Mouse (Mus musculus) lung, postnatal 0 days (tissue): ENCODE measurements at regions not wholly inside any gene's neighbourhood (a gene's known extent, or its start where the extent isn't known, plus 50 kb on each side); places are given as distances from the start of the nearest gene placed in this dataset.

Experiments
- ATAC-seq: fragments of 200-750 bp; cut with Nextera tagmentation; 2 replicates; pipeline ENCODE4 v1.8.0; 2017; ENCODE audit warnings: moderate library complexity
- DNase-seq: peaks from one replicate; pipeline ENCODE4 v3.0.0-alpha.2; 2016; ENCODE audit warnings: low spot score
- H3K27ac ChIP-seq: fragments of 300-500 bp; sonication (generic); 2 replicates; pipeline ENCODE4 v1.5.1; 2014; ENCODE audit warnings: antibody characterized with exemption, mild to moderate bottlenecking, low read length, mixed read lengths
- H3K27me3 ChIP-seq: fragments of 300-500 bp; sonication (generic); replicated peaks from 2 replicates; pipeline ENCODE4 v1.6.1; 2014; ENCODE audit warnings: low read length, mixed read lengths; ENCODE audit not compliant: insufficient read depth
- H3K36me3 ChIP-seq: fragments of 300-500 bp; sonication (generic); 2 replicates; pipeline ENCODE4 v1.6.1; 2014; ENCODE audit warnings: low read length, mixed read lengths; ENCODE audit not compliant: insufficient read depth
- H3K4me1 ChIP-seq: fragments of 300-500 bp; sonication (generic); 2 replicates; pipeline ENCODE4 v1.6.1; 2014; ENCODE audit warnings: antibody characterized with exemption, low read depth, low read length, mixed read lengths; ENCODE audit not compliant: insufficient read depth
- H3K4me2 ChIP-seq: fragments of 300-500 bp; sonication (generic); replicated peaks from 2 replicates; pipeline ENCODE4 v1.6.1; 2014; ENCODE audit warnings: low read depth, mild to moderate bottlenecking, low read length, moderate library complexity, mixed read lengths
- H3K4me3 ChIP-seq: fragments of 300-500 bp; sonication (generic); 2 replicates; pipeline ENCODE4 v1.5.1; 2014; ENCODE audit warnings: low read depth, low read length
- H3K9ac ChIP-seq: fragments of 300-500 bp; sonication (generic); replicated peaks from 2 replicates; pipeline ENCODE4 v1.6.1; 2014; ENCODE audit warnings: low read depth, mild to moderate bottlenecking
- H3K9me3 ChIP-seq: fragments of 300-500 bp; sonication (generic); 2 replicates; pipeline ENCODE4 v1.6.1; 2016; ENCODE audit warnings: low read length, mixed read lengths
- CTCF ChIP-seq: IDR thresholded peaks from 2 replicates; pipeline ENCODE4 v1.5.1; 2016; ENCODE audit warnings: antibody characterized with exemption, mild to moderate bottlenecking
- EP300 ChIP-seq: IDR thresholded peaks from 2 replicates; pipeline ENCODE4 v1.6.1; 2016; ENCODE audit warnings: antibody characterized with exemption, mild to moderate bottlenecking, control low read depth
- WGBS: fragments of 180-500 bp; shearing (Covaris S2); extraction: QIAGEN DNeasy Blood & Tissue Kit; methylation state at CpG from one replicate; pipeline ENCODE4 v1.1.7; 2014; 5-methylcytosine and 5-hydroxymethylcytosine counted together

- WGBS: 25% methylated on average over 17 of the region's 17 CpGs
These were observed 941.7 kb downstream of the Gsdmc2 start for GRCm38 (mm10) chr15:62903047-62903822.

GRCm38 (mm10) chr15:62901955-62902354, 943.0 kb downstream of the Gsdmc2 start:
- Histone ChIP-seq H3K9me3 (no peaks in the 10 kb centered on the region), H3K4me1 (peaks cover 4% of the 10 kb centered on the region; the same call in 1 of the 2 replicates), H3K36me3 (no peaks in the 10 kb centered on the region), H3K27ac (no peak overlapping the region), H3K9ac (no peak overlapping the region), H3K27me3 (no peaks in the 10 kb centered on the region), H3K4me2 (no peak overlapping the region), H3K4me3 (no peak overlapping the region)
- ATAC-seq: no peak
- TF ChIP-seq EP300 (no peak), CTCF (no peak)
- DNase-seq: no peak
- WGBS: 86% methylated on average over 4 of the region's 4 CpGs

More at GRCm38 (mm10) chr15:62903047-62903822, 941.7 kb downstream of the Gsdmc2 start:
- H3K4me3 ChIP-seq: no peak overlapping the region
- ATAC-seq (peak; percentile 46), DNase-seq (peak; percentile 40)
- no peaks in the 10 kb centered on the region for H3K9me3 ChIP-seq
- no peak overlapping the region for H3K27ac ChIP-seq
- peaks cover 4% of the 10 kb centered on the region; the same call in 1 of the 2 replicates for H3K4me1 ChIP-seq
- TF ChIP-seq CTCF (no peak), EP300 (no peak)
- no peaks in the 10 kb centered on the region for H3K36me3 ChIP-seq
- H3K27me3 ChIP-seq: no peaks in the 10 kb centered on the region
- no peak overlapping the region for H3K9ac ChIP-seq
- no peak overlapping the region for H3K4me2 ChIP-seq

GRCm38 (mm10) chr15:62889798-62890197, 955.2 kb downstream of the Gsdmc2 start:
- DNase-seq: no peak
- Histone ChIP-seq H3K9ac (no peak overlapping the region), H3K36me3 (no peaks in the 10 kb centered on the region), H3K4me2 (no peak overlapping the region), H3K27me3 (no peaks in the 10 kb centered on the region), H3K4me1 (no peaks in the 10 kb centered on the region), H3K27ac (no peak overlapping the region), H3K9me3 (no peaks in the 10 kb centered on the region), H3K4me3 (no peak overlapping the region)
- WGBS: 76% methylated on average over 4 of the region's 4 CpGs
- TF ChIP-seq CTCF: no peak
- no peak for TF ChIP-seq EP300
- ATAC-seq: no peak

GRCm38 (mm10) chr15:62885331-62885730, 959.6 kb downstream of the Gsdmc2 start:
- 69% methylated on average over 4 of the region's 4 CpGs for WGBS
- Histone ChIP-seq H3K36me3 (no peaks in the 10 kb centered on the region), H3K9me3 (no peaks in the 10 kb centered on the region), H3K4me2 (no peak overlapping the region), H3K4me1 (no peaks in the 10 kb centered on the region), H3K9ac (no peak overlapping the region), H3K4me3 (no peak overlapping the region), H3K27me3 (no peaks in the 10 kb centered on the region), H3K27ac (no peak overlapping the region)
- ATAC-seq (no peak), DNase-seq (no peak)
- no peak for TF ChIP-seq EP300
- TF ChIP-seq CTCF: no peak

- peak; percentile 40 for ATAC-seq
- no peak for TF ChIP-seq EP300
- TF ChIP-seq CTCF: no peak
- no peaks in the 10 kb centered on the region for H3K4me1 ChIP-seq
- H3K4me3 ChIP-seq: no peak overlapping the region
- H3K4me2 ChIP-seq: no peak overlapping the region
- H3K9ac ChIP-seq: no peak overlapping the region
- no peaks in the 10 kb centered on the region for H3K36me3 ChIP-seq
- H3K27ac ChIP-seq: no peak overlapping the region
- DNase-seq: peak; percentile 56
- H3K9me3 ChIP-seq: no peaks in the 10 kb centered on the region
- H3K27me3 ChIP-seq: no peaks in the 10 kb centered on the region
- WGBS: 55% methylated on average over 1 of the region's 1 CpGs
These were observed 973.8 kb downstream of the Gsdmc2 start for GRCm38 (mm10) chr15:62871082-62871766.

GRCm38 (mm10) chr15:62862574-62862973, 982.4 kb downstream of the Gsdmc2 start:
- Histone ChIP-seq H3K9ac (no peak overlapping the region), H3K4me1 (no peaks in the 10 kb centered on the region), H3K27me3 (no peaks in the 10 kb centered on the region), H3K9me3 (no peaks in the 10 kb centered on the region), H3K4me3 (no peak overlapping the region), H3K36me3 (no peaks in the 10 kb centered on the region), H3K4me2 (no peak overlapping the region), H3K27ac (no peak overlapping the region)
- 80% methylated on average over 1 of the region's 1 CpGs for WGBS
- TF ChIP-seq EP300: no peak
- TF ChIP-seq CTCF: no peak
- no peak for DNase-seq
- ATAC-seq: no peak
